Mouse (Mus musculus) embryo, embryonic 11.5 days (tissue): ENCODE results near the gene Slc6a6.

Experiments
- DNase-seq: peaks from one replicate; pipeline ENCODE4 v3.0.0-alpha.2; 2012; ENCODE audit warnings: low read depth, low spot score

Slc6a6 gene

GRCm38 (mm10) chr6:91669270-91669669 is 14.6 kb upstream of the Slc6a6 start:
- DNase-seq = no peak

GRCm38 (mm10) chr6:91670224-91670623 is 13.6 kb upstream of the Slc6a6 start:
- no peak for DNase-seq

- no peak for DNase-seq
Observed at GRCm38 (mm10) chr6:91674757-91675350, 9.0 kb upstream of the Slc6a6 start.

GRCm38 (mm10) chr6:91678506-91679094 is 5.3 kb upstream of the Slc6a6 start:
- DNase-seq = no peak

- no peak for DNase-seq
Observed at GRCm38 (mm10) chr6:91679095-91679577, 4.7 kb upstream of the Slc6a6 start.

- no peak for DNase-seq
Observed at GRCm38 (mm10) chr6:91679716-91680115, 4.1 kb upstream of the Slc6a6 start.

GRCm38 (mm10) chr6:91681841-91682240 is 2.0 kb upstream of the Slc6a6 start:
- DNase-seq = no peak

GRCm38 (mm10) chr6:91683121-91683520 is 732 bp upstream of the Slc6a6 start:
- DNase-seq = no peak

- DNase-seq = no peak
Observed at GRCm38 (mm10) chr6:91684474-91684829, 599 bp downstream of the Slc6a6 start.

GRCm38 (mm10) chr6:91684831-91685532 is 1.1 kb downstream of the Slc6a6 start:
- no peak for DNase-seq

- no peak for DNase-seq
Observed at GRCm38 (mm10) chr6:91685533-91685883, 1.7 kb downstream of the Slc6a6 start.

GRCm38 (mm10) chr6:91685896-91686295 is 2.0 kb downstream of the Slc6a6 start:
- no peak for DNase-seq

GRCm38 (mm10) chr6:91686597-91686996 is 2.7 kb downstream of the Slc6a6 start:
- no peak for DNase-seq

GRCm38 (mm10) chr6:91688021-91688420 is 4.2 kb downstream of the Slc6a6 start:
- no peak for DNase-seq

- no peak for DNase-seq
Observed at GRCm38 (mm10) chr6:91689231-91689630, 5.4 kb downstream of the Slc6a6 start.

- DNase-seq = no peak
Observed at GRCm38 (mm10) chr6:91690222-91690621, 6.4 kb downstream of the Slc6a6 start.

- no peak for DNase-seq
Observed at GRCm38 (mm10) chr6:91690646-91691045, 6.8 kb downstream of the Slc6a6 start.

- no peak for DNase-seq
Observed at GRCm38 (mm10) chr6:91691576-91691975, 7.7 kb downstream of the Slc6a6 start.

GRCm38 (mm10) chr6:91693301-91693886 is 9.5 kb downstream of the Slc6a6 start:
- no peak for DNase-seq

GRCm38 (mm10) chr6:91694610-91695009 is 10.8 kb downstream of the Slc6a6 start:
- DNase-seq = no peak

GRCm38 (mm10) chr6:91698831-91699230 is 15.0 kb downstream of the Slc6a6 start:
- DNase-seq = no peak

- no peak for DNase-seq
Observed at GRCm38 (mm10) chr6:91699482-91700200, 15.8 kb downstream of the Slc6a6 start.
